Mouse (Mus musculus) CH12.LX (cell line): ENCODE measurements around the gene Atp8a2.

ENCODE experiments used
- BHLHE40 ChIP-seq: IDR thresholded peaks from 2 replicates; pipeline ENCODE4 v1.6.1; 2011; ENCODE audit warnings: mild to moderate bottlenecking, low read depth, low read length, improper control_type of control experiment
- CTCF ChIP-seq, 2 experiments: IDR thresholded peaks in 1 of 2; conservative IDR thresholded peaks in 1 of 2; 2 replicates each; pipeline ENCODE4 v1.5.1; 2011 to 2012; ENCODE audit warnings: low read depth in 2 of 2, low read length in 2 of 2, improper control_type of control experiment in 1 of 2, inconsistent platforms in 1 of 2, mild to moderate bottlenecking in 1 of 2, moderate library complexity in 1 of 2
- E2F4 ChIP-seq: IDR thresholded peaks from 2 replicates; pipeline ENCODE4 v1.6.1; 2011; ENCODE audit warnings: low read depth, low read length, improper control_type of control experiment; ENCODE audit not compliant: insufficient replicate concordance
- EP300 ChIP-seq: IDR thresholded peaks from 2 replicates; pipeline ENCODE4 v1.6.1; 2011; ENCODE audit warnings: low read length, improper control_type of control experiment
- JUND ChIP-seq: conservative IDR thresholded peaks from 2 replicates; pipeline ENCODE4 v1.6.1; 2011; ENCODE audit warnings: low read depth, low read length, improper control_type of control experiment
- MAFK ChIP-seq: IDR thresholded peaks from 2 replicates; pipeline ENCODE4 v1.6.1; 2011; ENCODE audit warnings: low read length, improper control_type of control experiment; ENCODE audit not compliant: insufficient replicate concordance
- MAX ChIP-seq: IDR thresholded peaks from 2 replicates; pipeline ENCODE4 v1.6.1; 2011; ENCODE audit warnings: low read length, improper control_type of control experiment
- POLR2A ChIP-seq: IDR thresholded peaks from 2 replicates; pipeline ENCODE4 v1.6.1; 2011; ENCODE audit warnings: low read depth, mild to moderate bottlenecking, improper control_type of control experiment, low read length
- RCOR1 ChIP-seq: conservative IDR thresholded peaks from 2 replicates; pipeline ENCODE4 v1.6.1; 2012; ENCODE audit warnings: low read depth, mild to moderate bottlenecking, inconsistent platforms, low read length, improper control_type of control experiment
- UBTF ChIP-seq: IDR thresholded peaks from 2 replicates; pipeline ENCODE4 v1.6.1; 2012; ENCODE audit warnings: low read depth, mild to moderate bottlenecking, inconsistent platforms, low read length, improper control_type of control experiment, moderate library complexity
- ZNF384 ChIP-seq: IDR thresholded peaks from 2 replicates; pipeline ENCODE4 v1.6.1; 2012; ENCODE audit warnings: low read depth, low read length, improper control_type of control experiment, inconsistent platforms

GRCm38 (mm10) chr14:59721957-59722356, 475.0 kb downstream of the Atp8a2 start:
- TF ChIP-seq BHLHE40 (no peak), POLR2A (no peak), CTCF (conservative IDR thresholded peaks at IDR 0.05 in 1 of 2, IDR thresholded peaks at IDR 0.05 in 1 of 2; ENCODE audit: low read depth in 2 of 2, low read length in 2 of 2) (no peak), MAFK (no peak), ZNF384 (no peak), MAX (no peak), E2F4 (no peak), EP300 (no peak), JUND (no peak), UBTF (no peak), RCOR1 (no peak)
